Mouse (Mus musculus) fibroblast of lung, adult 2 months (primary cell): Measurements from ENCODE around the gene Nkx1-1.
A peak's percentile ranks its signal among the peaks of the same experiment; 100 is the strongest.

ENCODE experiments used
- DNase-seq: peaks from one replicate; pipeline ENCODE4 v3.0.0-alpha.2; 2011; ENCODE audit warnings: low read depth

Nkx1-1 gene

DNA sequence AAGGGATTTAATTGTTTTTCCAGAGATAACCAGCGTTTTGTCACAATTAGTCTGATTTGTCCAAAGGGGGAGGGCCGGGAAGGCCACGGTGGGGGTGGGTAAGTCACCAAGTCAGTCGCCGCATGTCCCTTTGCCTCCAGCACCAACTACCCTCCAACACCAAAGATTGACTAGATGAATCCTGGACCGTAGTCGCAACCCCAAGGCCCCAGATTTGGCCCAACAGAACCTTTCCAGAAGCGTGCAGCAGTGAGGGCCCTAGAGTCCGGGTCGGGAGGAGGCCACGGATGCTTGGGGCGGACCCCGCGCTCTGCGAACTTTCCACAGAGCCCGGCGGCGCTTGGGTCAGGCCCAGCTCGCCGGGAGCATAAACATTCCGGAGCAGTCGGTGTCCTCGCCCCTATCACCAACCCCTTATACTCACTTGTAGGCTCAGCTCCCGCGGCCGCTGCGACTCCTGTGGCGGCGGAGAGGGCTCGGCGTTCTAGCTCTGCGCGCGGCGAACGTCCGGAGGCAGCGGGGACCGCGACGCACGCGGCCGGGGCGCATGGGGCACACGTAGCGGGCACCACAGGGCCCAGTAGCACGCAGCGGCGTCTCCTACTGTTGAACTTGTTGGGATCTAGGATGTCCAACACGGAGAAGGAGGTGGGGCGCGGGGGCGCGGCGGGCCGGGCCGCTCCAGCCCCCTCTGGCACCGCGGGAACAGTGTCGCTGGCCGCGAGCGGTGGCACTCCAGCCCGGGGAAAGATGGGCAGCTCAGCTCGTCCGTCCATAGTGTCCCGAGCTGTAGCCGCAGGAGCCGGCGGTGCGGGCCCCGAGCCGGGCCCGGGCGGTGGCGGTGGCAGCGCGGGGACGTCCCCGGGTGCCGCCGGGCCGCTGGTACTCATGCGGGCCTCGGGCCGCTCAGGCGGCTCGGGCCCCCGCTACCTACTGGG, at the start of gene Nkx1-1:
TSS of gene Nkx1-1 (minus strand) at position 776 of the 938 bp plus-strand sequence.
- DNase-seq = no peak

DNA sequence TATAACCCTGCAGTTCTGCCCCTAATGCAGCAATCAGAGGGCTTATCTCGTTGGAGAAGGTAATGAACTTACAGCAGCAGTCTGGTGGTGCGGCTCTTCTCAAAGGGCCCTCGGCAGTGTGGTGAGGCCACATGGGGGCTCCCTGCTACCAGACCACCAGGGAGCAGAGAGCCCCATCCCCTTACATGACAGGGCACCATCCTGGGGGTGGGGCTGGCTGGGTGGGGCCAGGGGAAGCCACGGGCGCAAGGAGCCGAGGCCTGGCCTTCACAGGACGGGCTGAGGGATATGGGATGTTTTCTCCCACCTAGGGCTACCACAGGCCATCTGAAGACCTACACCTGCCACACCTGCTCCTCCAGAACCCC, 47.5 kb upstream of the Nkx1-1 start:
- DNase-seq = no peak

DNA sequence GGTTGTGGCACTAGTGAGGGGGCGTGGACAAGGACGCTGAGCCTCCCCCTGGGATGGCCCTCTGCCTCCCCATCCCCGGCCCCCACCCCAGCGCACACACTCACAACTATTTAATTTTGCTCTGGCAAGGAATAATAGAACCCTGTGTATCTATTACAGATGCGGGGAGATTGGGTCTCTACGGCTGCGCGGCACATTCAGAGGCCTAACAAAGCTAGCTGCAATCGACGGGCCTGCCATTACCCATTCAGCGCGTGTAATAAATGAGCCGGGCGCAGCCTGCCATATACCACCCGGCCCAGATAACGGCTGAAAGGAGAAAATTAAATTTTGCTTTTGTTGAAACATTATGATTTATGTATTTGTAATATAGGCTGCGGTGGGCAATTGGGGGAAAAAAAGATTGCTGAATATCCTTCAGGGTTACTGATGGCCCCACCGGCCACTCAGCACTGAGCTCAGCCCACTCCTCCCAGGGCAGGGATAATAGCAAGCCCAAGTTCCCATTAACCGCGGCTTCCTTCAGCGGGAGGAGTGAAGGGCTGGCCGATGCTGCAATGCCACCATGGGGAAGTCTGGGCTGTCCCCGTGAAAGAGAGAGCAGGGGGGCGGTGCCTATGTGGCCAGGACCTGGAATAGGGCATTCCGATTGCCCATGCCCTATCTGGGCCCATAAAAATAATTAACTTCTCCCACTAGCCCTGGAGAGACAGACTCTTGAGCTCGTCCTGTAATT, 47.0 kb upstream of the Nkx1-1 start:
- DNase-seq = no peak

DNA sequence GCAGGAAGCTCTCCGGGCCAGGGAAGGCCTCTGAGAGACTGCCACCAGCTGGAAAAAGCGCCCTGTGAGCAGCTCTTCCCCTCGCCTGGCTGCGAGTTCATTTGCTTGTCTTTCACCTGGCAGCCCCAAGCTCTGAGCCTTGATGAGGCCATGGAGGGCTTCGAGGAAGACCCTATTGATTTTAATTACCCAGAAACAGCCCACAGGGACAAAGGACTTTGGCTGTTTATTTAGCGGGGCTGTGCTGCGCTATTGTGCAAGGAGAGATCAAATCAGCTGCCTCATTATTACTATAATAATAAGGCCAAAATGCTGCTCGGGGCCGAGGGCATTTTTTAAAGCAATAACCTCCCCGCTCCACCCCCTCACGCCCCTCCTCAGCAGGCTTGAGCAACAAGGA, 31.7 kb upstream of the Nkx1-1 start:
- DNase-seq = no peak

DNA sequence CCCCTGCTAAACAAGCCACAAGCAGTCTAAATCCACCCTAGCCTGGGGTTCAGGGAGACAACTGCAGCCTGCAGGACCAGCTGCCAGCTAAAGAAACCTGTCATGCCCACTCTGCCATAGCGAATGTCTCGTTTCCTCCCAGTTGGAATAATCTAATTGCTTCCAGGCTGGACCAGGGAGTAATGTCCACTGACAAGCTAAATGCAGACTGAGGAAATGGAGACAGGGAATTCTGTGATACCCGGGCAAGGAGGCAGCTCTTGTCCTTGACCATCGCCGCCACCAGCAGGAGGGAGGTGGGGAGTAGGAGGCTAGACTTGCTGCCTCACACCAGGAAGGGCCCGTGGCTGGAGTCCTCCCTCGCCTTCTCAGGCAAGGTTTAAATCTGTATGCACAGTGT, 30.6 kb upstream of the Nkx1-1 start:
- DNase-seq = no peak

DNA sequence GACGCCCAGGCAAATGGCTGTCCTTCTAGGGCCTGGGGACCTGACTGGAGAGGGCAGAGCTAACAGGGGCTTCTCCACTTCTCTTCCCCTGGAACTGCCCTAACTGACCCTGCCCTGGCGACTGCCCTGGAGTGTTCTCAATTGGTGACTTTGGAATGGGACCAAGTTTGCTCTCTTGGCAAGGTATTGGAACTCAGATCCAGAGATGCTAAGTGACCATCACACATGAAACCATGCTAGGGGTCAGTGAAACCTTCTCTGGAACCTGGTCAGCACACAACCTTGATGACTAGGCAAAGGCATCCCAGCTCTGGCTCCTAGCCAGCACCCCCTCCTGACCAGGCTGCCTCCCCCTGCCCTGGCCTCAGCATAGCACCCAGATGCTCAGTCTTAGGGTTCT, 25.3 kb upstream of the Nkx1-1 start:
- no peak for DNase-seq

DNA sequence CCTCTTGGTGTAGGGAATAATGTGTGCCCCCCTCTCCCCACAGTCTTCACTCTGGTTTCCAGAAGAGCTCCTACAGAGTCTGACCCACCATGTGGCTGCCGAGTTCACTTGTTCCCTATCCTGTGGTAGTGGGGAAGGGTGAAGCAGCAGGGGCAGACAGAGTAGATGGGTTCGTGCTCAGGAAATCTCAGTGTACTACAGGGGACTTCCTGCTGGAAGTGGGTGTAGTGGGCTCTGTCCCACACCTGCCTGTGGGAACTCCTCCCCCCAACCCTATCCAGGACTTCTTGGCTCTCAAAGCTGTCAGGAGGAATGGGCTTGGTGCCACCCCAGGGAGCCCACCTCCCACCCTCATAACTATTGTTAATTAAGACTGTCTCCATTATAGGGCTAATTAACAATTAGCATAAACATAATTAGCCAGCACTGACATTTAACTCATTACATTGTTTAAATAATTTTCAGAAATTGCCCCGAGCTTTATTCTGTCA, 24.4 kb upstream of the Nkx1-1 start:
- no peak for DNase-seq

DNA sequence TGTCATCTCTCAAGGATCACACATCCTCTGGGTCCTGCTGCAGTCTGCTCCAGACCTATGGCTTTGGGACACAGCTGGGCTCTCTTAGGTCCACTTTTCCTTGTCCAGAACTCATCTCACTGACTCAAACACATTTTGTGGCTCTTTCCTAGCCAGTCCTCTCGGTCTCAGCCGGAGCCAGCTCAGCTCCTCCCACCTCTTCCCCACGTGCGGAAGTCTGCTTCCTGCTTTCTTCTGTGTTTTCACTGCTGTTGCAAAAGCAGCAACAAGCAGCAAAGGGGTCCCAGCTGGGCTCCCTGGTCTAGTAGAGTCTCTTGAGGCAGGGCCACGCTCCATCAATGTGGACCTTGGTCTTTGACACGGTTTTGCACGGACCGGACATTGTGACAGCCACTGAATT, 22.0 kb upstream of the Nkx1-1 start:
- no peak for DNase-seq

DNA sequence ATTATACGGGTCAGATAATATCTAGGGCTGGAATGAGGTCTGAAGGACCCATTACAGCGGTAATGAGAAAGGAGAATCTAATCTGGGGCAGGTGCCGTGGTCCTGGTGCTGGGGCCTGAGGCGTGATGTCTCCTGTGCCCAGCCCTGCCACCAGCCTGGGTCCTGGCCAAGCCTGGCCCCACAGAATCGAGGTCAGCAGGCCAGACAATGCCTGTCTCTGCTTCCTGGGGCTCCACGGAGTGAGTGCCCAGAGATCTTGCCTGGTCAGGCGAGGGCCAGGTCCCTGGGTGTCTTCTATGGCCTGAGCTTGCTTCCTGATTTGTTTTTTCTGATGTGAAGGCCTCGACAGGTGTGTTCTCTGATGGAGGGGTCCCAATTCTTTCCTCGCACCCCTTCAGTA, 10.0 kb upstream of the Nkx1-1 start:
- DNase-seq = no peak

DNA sequence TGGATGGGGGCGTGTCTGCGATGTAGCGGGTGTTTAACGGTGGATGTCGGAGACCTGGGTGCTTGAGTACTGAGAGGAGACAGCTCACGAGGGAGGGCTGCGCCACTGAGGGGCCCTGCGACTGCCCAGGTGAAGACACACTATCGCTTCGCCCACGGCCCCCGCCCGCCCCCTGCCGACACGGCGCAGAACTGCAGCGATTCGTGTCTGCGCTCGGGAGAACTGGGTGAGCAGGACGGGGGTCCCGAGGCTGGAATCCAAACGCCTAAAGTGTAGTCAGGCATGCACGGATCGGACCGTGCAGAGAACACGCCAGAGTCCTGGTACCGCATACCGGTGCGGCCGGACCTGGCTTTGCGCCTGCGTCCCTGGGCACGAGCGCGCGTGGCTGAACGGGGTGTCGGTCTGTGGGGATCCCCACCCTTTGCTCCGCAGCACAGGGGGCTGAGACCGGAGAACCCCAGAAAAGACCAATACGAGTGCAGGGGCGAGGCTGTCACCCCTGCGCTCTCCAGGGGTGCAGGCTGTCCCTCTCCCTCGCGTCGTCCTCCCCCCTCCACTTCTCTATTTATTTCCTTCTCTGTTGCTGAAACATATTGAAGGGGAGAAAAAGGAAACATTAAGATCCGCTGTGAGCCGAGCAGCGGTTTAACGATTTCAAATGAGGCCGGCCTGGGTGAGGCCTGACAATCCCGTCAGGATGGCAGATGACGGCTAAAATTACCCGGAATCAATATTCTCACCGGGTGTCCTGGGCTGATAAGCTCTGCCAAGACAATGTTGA, 9.3 kb upstream of the Nkx1-1 start:
- no peak for DNase-seq

DNA sequence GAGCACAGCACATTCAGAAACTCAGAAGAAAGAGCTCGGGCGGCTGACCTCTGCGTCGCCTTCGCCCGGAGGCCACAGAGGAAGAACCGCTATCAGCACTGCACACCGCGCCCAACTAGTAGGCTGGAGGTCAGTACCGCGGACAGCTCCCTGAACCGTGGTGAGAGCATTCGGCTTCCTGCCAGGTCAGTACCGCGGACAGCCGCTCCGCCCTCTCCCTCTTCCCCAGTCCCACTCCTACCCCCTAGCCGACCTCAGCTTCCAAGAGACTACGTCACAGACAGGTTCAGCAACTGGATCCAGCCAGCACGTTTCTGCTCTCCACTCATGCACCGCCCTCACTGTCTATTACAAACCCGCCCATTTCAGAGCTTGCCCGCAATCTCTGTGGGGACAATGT, 4.4 kb upstream of the Nkx1-1 start:
- peak; percentile 14 for DNase-seq

DNA sequence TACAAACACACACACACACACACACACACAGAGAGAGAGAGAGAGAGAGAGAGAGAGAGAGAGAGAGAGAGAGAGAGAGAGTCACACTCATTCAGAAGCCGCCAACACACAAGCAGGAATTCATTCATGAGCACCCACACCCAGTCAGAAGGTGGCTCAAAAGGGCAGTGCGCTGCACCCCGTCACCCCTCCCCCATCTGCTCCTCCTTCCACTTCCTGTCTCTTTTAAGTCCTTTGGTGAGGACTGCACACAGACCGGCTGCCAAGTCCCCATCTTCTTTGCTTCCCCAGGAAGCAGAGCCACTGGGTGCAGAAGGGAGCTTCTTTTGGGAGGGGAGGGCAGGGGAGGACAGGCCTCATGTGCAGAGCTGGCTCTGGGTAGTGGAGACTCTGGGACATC, 2.2 kb upstream of the Nkx1-1 start:
- DNase-seq = no peak

DNA sequence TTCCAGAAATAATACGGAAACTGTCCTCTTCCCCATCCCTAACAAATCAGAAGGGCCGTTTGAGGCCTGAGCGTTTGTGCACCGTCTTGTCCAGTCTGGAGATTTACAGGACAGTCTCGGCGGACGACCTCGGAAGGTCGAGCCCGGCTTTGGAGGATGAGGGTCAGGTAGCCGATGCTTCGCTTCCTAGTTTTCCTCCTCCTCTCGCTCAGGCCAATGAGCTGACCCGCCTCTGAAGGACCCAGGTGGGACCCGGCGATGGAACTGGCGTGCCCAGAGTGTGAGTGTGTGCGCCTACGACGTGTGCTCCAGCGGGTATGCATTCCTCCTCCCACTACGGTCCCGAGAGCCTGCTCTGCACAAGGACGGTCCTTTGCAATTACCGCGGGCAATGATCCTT, 1.4 kb upstream of the Nkx1-1 start:
- DNase-seq = no peak

DNA sequence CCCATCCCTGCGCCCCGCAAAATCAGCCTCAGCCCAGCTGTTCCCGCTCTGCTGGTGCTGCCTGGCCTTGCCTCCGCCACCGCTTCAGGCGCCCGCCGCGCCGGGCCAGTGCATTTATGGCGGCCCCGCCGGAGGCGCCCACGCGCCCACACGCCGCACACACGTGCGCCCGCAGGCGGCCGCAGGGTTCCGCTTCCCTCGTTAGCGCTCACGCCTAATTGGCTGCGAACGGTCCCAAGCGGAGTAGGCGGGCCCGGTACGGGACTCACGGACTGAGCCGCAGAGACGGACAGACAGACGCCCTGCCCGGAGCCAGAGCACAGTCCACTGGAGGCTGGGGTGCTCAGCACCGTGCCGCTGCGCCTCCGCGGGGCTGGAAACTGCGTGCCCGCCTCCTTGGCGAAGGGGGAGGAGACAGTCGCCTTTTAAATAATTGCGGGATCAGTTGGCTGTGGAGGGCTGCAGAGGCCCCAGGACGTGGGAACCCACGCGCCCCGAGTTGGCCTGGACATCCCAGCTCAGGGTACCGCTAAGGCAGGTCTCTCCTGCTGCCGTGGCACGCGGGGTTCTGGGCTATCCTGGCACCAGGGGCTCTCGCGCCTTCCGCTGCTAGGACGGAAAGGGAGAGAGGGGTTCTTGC, 485 bp upstream of the Nkx1-1 start:
- DNase-seq = no peak

DNA sequence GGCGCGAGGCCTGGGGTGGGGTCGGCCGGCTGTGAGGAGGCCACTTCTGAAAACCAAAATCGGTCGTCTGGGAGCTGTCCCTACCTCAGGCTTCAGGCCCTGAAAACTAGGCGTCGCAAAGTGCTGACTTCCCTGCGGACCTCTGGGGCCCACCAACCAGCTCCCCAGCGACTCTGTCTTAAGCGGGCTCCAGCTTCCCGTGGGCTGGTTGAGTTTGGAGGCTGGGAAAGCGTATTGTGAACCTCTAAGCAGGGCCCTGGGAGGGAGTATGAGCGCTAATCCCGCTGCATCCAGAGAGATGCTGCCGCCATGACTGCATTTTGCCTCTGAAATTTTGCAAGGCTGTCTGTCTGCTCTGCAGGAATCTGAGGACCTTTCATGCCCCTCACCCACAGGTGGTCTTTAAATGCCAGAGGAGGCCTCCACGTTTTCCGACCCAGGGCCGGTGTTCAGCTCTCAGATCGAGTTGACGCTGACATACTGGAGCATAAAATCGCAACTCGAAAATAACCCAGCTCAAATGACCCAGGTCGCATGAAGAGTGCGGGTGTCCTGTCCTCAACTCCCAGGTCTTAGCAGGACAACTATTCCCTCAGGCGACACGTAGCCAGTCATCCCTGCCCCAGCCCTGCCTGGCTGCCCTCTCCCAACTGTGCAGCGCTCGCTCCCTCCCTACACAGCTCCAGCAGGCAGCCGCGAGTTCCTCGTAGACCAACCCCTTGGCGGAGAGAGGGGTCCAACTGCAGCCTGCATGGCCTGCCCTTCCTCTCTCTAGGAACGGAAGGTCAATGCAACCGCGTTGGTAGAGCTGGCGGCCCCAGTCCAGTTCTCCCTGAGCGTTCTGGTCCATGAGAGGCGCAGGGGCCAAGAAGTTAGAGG, 1.5 kb downstream of the Nkx1-1 start:
- DNase-seq = no peak

DNA sequence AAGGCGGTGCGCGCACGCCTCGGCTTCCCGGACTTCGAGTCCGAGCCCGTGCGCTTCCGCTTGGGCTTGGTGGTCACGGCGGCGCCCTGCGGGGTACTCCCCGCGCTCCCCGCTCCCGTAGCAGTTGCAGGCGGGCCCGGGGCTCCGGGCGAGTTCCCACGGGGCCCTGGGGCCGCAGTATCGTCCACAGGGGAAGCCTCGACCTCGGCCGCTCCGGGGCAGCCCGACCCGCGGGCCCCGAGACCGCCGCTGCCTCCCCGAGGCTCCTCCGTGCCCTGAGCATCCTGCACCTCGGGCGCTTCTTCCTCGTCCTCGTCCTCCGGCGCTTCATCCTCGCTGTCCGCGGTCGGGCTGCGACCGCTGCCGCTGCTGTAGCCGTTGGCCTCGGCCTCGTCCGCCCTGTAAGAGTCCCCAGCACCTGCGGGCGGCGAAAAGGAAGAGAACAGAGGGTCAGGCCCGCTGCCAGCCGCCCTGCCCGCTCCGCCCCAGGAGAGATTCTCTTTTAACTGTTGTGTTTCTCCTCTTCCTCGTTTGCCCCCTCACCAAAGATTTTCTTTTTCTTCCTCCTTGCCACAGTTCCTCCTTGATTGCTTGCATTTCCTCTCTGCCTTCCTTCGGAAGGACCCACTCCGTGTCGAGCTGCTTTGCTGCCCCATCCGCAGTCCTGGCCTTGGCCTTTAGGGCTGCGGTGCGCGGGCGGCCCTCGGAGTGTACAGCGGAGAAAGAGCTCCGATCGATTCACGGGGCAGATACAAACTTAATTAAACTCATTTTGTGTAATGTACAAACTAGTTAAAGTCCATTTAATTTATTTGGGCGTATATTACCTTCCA, 2.4 kb downstream of the Nkx1-1 start:
- DNase-seq = no peak

DNA sequence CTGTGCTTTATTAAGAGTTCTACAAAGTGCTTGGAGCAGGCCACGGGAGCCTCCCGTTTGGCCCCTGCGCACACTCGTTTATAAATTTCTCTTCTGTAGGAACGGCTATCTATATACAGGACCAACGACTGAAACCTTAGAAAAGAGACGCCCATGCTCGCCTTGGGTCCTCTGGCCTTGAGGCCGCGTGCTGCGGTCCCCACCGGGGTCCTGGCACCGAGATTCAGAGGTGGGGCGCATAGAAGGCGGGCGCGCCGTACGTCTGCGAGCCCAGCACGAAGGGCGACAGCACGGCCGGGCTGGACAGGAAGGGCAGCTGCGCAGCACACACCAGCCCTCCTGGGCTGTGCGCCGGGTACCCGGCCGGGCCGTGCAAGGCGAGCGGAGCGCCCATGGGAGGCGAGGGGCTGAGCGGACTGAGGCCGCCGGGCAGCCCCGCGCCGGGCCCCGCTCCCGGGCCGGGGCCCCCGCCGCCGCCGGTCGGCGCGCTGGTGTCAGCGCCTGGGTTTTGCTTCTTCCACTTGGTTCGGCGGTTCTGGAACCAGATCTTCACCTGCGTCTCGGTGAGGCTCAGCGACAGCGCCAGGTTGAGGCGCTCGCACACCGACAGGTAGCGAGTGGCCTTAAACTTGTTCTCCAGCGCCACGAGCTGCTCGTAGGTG, 3.1 kb downstream of the Nkx1-1 start:
- DNase-seq = no peak

DNA sequence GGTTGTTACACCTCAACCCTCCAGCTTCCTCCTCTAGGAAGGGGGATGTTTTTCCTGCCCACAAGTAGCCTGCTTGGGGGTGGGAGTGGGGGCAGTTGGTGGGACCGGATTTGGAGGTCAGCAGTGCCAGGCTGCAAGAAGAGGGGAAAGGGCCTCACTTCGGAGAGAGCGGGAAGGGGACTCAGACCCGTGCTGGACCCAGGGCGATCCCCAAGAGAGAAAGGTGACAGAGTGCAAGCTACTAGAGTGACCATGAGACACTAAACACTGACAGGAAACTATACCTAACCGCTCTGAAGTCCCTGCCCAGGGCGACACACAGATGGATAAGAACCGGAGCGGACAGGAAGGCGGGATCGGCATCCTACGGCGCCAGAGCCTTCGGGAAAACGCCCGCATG, 3.7 kb downstream of the Nkx1-1 start:
- DNase-seq = no peak

DNA sequence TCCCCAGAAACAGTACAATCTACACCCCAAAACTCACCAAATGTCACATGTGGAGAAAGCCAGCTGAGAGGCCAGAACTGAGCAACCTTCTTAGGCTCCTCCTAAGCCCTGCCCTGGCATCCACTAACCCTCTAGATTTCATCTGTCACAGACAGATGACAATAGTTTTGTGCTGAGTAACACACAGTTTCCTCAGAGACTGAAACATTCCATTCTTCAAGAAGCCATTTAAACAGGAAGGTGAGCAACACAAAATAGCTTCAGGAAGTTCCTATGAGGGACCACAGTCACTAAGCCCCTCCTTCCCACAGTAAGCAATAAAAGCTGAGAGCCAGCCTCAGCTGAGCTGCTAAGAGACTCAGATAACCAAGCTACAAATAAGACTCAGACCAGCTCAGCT, 6.3 kb downstream of the Nkx1-1 start:
- DNase-seq = peak; percentile 2

DNA sequence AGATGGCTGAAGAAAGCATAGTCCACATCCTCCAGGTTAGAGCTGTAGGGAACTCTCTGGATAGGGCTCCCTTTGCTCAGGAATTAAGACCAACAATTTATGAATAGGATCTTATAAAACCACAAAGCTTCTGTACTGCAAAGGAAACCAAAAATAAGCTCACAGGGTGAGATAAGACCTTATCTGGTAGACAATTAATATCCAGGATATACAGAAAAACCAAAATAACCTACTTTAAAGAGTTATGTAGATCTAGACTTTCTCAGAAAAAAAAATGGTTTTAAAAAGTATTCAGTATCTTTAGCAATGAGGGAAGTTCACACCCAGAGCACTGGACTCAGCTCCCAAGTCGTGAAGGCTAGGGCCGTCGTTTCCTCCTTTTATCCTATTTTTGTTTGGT, 13.5 kb downstream of the Nkx1-1 start:
- DNase-seq = no peak
